Mouse (Mus musculus) layer of hippocampus, adult 18-20 months (tissue): ENCODE results near the gene Ano2. TPM values are rescaled to one million over a fixed set of nuclear protein-coding genes. Genes with fewer than 3 reads are reported as not detected.

ENCODE experiments used
- DNase-seq, 2 experiments: peaks; one replicate each; pipeline ENCODE4 v3.0.0; 2022; ENCODE audit warnings: low spot score in 2 of 2
- total RNA-seq, 2 experiments: library from RNA; stranded (reverse); gene quantifications; 2 replicates each; pipeline ENCODE4 v1.2.3; 2021

The Ano2 gene
- total RNA-seq, 2 experiments from 2014 or later = 5.1 to 5.9 TPM

DNA sequence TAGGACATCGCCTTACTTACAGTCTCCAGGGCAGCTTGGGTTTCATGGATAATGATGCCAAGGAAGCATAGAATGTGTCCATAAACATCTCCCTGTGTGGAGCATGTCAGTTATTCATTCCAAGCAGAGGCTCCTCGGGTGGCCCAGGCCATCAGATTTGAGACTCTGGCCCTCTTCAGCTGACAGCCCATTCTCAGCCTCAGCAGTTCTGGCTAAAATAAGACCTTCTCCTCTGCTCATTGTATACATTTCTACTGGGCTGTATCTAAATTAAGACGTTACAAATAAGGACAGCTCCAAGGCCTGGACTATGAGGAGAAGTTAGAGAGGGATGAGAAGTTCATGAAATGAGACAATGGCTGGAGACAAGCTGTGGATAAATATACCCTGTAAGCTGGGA lies 204.1 kb downstream of the Ano2 start:
- no peak for DNase-seq

DNA sequence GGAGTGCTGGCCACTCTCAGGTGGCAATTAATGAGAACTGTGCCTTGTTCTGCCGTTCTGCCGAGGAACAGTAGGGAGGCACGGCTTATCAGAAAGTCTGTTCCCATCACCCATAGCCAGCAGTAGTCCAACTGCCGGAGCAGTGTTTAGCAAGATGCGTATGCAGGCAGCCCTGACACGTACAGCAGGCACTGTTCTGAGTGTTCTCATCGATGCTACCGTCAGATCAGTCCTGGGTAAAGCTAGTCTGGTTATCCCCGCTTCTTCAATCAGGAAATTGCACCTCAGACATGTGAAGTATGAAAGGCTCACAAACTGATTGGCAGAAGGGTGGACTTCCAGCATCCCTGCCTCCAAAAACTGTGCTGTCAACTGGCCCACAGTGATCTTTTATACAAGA lies 224.2 kb downstream of the Ano2 start:
- peak; percentile 10 to 62 for DNase-seq

DNA sequence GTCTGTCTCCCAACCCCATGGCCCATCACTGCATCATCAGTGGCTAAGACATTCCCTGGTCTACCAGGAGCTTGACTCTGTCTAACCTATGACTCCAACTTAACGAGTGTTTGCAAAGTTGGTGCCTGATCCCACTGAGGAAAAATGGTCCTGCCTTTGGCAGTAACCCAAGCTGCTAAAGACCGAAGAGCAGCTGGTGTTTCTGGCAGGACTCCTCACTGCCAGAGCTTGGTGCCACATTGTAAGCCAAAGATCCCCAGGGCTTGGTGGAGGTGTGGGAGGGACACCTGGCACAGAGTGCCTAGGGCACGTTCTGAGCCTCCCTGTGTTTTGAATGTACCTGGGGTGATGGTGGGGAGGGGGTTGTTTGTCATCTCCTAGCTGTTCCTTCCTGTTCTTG lies 232.5 kb downstream of the Ano2 start:
- DNase-seq = peak in 1 of 2 experiments; percentile 38

DNA sequence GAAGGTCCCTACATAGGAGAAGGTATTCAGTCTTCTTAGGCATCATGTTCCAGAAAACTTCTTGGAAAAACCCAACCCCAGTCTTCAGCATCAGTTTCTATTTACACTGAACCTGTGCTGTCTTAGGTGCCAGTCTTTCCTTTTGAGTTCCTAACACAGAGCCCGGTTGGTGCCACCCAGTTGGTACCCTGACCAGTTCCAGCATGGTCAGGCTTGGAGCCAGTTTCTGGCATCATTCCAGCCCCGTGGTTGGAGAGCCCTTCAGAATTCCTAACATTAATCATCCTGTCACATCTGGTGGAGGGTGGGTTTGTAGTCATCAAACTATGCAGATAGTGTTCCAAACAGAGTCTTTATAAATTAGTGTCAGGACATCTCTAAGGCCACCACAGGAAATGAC lies 234.8 kb downstream of the Ano2 start:
- no peak for DNase-seq

DNA sequence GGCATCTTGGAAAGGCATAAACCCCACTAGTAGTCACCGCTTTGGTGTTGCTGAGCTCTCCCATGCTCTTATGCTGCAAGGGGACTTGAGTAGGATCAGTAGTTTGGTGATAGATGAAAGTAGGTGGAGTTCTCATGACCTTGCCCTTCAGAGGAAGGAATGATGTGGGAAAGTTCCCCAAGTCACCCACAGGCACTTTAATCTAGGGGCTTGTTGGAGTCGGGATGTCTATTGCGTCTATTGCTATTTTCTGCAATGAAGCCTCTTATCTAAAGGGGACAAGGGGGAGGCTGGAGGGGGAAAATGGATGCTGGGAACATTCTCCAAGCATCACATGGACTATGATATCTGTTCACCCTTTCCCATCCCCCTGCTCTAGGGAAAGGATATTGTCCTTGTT lies 235.6 kb downstream of the Ano2 start:
- DNase-seq = no peak

- DNase-seq = no peak
Measured at GRCm38 (mm10) chr6:125931926-125932325, 241.7 kb downstream of the Ano2 start.

DNA sequence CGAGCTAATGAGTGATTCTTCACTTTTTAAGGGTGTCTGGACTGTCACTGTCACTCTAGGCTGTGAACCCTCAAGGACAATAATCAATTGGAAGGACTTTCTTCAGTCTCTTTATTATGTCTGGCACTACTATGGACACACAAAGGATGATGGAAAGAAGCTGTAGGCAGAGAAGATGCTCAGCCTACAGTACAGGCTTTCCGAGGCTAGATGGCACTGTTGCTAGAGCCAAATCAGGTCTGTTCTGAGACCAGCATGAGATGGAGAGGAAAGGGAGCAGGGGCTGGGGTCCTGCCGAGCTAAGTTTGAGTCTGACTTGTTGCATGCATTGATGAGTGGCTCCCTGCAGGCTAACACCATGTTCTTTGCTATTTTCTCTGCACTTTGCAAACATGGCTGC lies 264.7 kb downstream of the Ano2 start:
- peak; percentile 8 to 75 for DNase-seq

DNA sequence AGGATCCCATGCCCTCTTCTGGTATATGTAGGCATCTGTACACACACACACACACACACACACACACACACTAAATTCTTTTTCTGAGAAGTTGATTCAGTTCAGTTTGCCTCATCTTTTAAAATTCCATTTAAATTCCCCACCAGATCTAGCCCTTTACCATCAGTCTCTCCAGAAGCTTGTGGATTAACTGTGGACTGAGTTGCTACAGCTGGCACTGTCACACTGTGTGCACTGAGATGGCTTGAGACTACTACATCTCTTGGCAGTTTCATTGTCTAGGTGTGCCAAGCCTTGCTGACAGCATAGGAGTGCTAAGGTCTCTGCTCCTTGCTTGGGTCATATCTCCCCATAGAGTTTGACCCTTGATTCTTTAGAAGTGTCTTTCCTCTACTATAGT lies 283.3 kb downstream of the Ano2 start:
- no peak for DNase-seq

DNA sequence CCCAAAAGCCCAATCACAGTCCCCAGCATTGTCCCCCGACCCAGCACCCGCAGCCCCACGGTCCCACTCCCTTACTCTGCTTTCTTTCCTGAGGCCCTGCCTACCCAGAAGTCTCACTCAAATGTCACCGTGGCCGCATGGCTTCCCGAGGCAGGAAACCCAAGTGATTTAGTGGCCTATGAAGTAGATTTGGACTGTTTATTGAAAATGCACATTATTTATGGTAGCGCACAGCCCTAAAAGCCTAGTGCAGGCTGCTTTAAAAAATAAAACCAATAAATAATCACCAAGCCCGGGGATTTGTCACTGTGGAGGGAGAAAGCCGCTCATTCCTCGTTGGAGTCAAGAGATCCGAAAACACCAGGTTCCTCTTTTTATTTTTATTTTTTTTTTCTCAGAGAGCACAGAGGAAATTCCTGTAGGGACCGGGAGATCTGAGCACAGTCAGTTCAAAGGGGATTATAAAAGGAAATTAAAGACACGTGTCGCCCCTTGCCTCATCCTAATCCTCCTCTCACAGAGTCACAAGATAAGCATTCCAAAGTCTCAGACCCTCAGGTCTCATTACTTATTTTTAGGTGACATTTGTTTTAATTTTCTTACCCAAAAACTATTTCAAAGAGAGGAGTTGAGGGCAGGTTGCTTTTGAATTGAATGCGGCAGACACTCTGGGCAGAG lies 285.7 kb downstream of the Ano2 start:
- no peak for DNase-seq

- DNase-seq = no peak
Measured at GRCm38 (mm10) chr6:125979601-125980000, 289.4 kb downstream of the Ano2 start.

GRCm38 (mm10) chr6:125984050-125984449 lies 293.8 kb downstream of the Ano2 start:
- DNase-seq = no peak

GRCm38 (mm10) chr6:125992731-125993130 lies 302.5 kb downstream of the Ano2 start:
- DNase-seq = no peak

DNA sequence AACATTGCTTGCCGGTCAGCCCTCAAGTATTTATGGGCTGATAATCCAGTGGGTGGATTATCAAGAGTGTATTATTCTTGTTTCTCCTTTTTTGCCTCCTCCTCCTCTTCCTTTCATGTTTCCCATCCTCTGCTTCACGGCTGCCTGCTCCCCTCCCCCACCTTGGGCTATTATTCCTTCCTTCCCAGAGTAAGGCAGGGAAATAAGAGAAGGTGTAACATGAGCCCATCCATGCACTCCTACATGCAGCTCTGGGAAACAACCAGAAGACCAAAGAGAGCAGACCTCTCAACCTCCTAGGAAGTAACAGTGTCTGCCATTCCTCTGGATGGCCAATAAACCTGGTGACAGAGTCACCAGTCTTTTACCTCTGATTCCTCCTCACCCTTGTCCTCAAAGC lies 311.6 kb downstream of the Ano2 start:
- no peak for DNase-seq

GRCm38 (mm10) chr6:126003002-126003742 lies 313.0 kb downstream of the Ano2 start:
- no peak for DNase-seq

DNA sequence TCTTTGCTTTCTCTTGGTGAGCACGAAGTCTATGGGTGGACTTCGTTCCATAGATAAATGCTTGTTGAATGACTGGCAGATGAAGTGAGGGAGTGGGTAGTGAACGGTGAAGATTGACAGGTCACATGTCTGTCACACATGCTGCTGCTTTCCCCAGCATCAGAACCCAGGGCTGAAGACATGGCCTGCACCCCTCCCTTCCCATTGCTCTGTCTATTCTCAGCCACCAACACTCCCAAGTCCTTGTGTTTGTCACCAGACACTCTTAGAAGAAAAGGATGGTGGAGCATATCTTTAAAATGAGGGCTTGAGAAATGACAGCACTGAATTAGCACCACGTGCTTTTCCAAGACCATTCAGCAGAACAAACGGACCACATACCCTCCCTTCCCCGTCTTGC lies 316.4 kb downstream of the Ano2 start:
- DNase-seq = no peak

DNA sequence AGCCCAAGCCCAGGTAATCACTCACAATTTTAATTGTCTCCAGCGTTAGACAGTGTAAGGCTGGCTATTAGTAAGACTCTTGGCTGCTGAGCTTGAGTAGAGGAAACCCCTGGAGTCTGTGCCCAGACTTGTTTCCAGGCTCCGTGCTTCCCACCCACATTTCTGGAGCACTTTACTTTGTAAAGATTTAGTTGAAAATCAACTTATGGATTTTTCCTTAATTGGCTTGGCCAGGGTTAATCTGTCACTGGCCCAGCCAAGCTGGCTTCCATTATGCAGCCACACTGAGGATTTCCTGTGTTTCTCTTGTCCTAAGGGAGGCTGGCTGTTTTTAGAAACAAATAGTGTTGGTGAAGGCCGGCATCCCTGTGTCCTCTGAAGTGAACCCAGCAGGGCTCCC lies 318.9 kb downstream of the Ano2 start:
- DNase-seq = no peak

DNA sequence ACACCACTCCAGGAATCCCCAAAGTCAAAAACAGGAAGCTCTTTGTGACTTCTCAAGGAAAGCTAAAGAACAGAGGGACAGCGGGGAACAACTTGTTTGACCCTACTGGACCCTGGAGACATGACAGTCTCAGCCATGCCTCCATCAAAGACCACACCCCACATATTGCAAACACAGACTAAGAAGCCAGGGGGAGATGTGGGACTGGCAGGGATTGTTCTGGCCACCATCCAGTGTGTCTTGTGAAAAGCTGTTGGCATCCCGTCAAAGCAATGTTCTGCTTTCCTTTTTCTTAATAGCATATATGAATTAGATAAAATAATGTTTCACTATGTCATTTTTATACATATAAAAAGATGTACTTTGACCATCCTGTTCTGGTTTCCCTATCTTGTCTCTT lies 326.8 kb downstream of the Ano2 start:
- DNase-seq = no peak

DNA sequence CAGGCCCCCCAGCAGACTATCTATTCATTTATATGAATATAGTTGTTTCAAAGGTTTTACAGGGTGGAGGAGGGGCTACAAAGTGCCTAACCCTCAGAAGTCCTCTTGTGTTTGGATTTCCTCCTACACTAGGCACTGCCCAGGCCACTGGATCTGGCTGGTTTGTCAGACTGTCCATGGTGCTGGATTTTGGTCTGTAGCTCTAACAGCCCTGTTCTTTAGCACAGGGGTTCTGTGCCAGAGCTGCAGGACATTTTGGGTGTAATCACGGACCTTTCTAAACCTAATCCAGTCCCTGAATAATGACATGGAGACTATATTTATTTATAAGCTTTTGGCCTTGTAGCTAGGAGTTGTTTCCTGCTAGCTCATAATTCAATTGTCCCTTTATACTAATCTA lies 328.2 kb downstream of the Ano2 start:
- DNase-seq = no peak

- peak in 1 of 2 experiments; percentile 14 for DNase-seq
Measured at GRCm38 (mm10) chr6:126033693-126034402, 343.6 kb downstream of the Ano2 start.

DNA sequence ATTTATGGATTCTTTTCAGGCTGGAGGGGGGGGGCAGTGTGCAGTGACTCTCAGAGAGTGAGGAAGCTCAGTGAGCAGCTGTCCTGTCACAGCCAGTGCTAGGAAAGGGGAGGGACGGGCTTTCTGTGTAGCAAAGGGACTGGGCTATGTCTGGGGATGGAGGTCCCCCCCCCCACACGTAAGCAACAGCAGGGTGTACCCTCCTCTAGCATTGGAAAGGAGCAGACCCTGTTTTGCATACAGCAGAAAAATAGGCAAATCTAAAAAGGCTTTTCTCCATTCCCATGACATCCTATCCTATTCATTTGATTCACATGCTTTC lies 344.1 kb downstream of the Ano2 start:
- DNase-seq = no peak

DNA sequence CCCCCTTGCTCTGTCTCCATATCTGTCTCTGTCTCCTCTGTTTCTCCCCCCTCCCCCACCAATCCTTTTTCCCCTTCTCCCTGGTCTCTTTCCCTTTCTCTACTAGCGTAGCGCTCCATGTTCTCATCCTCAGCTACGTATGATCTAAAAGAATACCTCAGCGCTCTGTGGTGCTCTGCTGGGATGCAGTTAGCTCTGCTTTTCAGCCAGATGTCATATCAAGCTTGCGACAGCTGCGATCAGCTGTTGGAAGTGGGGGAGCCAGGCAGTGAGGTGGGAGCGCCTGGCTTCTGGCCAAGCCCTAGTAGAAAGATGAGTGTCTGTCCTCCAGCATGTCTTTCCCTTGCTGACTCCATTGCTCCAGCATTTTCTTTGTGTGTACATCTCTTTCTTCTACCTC lies 344.5 kb downstream of the Ano2 start:
- DNase-seq = no peak

DNA sequence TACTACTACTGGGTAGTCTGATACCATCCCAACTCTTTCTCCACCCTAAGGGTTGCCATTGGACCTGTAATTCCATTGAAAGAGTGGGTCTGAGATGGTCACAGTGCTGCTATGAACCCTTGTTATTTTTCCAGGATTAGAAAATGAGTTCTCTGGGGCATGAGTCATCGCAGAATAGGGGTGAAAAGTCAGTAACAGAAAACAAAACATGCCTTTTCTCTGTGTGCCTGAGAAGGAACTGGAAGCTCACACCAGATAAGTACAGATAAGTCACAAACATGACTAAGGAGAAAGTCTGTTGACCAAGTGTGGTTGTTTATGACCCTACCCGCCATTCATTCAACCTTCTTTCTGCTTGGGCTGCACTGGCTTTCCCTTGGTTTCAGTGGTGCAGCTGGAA lies 345.4 kb downstream of the Ano2 start:
- no peak for DNase-seq

GRCm38 (mm10) chr6:126045931-126046330 lies 355.7 kb downstream of the Ano2 start:
- DNase-seq = peak in 1 of 2 experiments; percentile 28
